Mouse (Mus musculus) erythroblast, embryonic 14.5 days (primary cell): ENCODE data around the gene Zxdb.

Experiments
- GATA1 ChIP-seq: IDR thresholded peaks from 2 replicates; pipeline ENCODE4 v1.6.1; 2012; ENCODE audit warnings: low read length, inconsistent platforms, mixed read lengths
- TAL1 ChIP-seq: IDR thresholded peaks from 3 replicates; pipeline ENCODE4 v1.6.1; 2012; ENCODE audit warnings: low read length, inconsistent platforms, mixed read lengths

GRCm38 (mm10) chrX:94753733-94754132, 29.4 kb downstream of the Zxdb start:
- TF ChIP-seq GATA1: no peak
- no peak for TF ChIP-seq TAL1
